Comparison of ENCODE assay signal across 26 mouse cellular contexts in genomic region chr9:50565940-50566339, GRCm38 (mm10). TPM values are rescaled to one million over a fixed set of nuclear protein-coding genes. Genes with fewer than 3 reads are reported as not detected.
"Had no signal": no experiment of that assay in that cellular context is flagged by ENCODE, and none has a peak within 500 bp of the region (broad histone marks: within the 10 kb centered on the region; RNA-seq: fewer than 3 reads in every experiment).

No protein-coding gene starts in this region.

- H3K4me1 ChIP-seq: kidney, embryonic 15.5 days; limb, embryonic 10.5 days; limb, embryonic 13.5 days; midbrain, embryonic 12.5 days; midbrain, embryonic 15.5 days; neural tube, embryonic 12.5 days; neural tube, embryonic 15.5 days; stomach, embryonic 15.5 days had no signal

- H3K27me3 ChIP-seq: kidney, embryonic 15.5 days; limb, embryonic 13.5 days; midbrain, embryonic 12.5 days; midbrain, embryonic 15.5 days; neural tube, embryonic 12.5 days; neural tube, embryonic 15.5 days; stomach, embryonic 15.5 days had no signal

- H3K9ac ChIP-seq: kidney, embryonic 15.5 days; limb, embryonic 13.5 days; liver, embryonic 14.5 days; liver, postnatal 0 days; midbrain, embryonic 12.5 days; midbrain, embryonic 15.5 days; neural tube, embryonic 12.5 days; neural tube, embryonic 15.5 days; stomach, embryonic 15.5 days had no signal

- DNase-seq: kidney, adult 11 months; kidney, adult 8-10 months; kidney, postnatal 10 days; kidney, postnatal 36 days; layer of hippocampus, adult 9-11 months; liver; liver, postnatal 0 days; lung, postnatal 14 days; right cerebral cortex, postnatal 4 days; spleen, adult 18-20 months; thymus, adult 18-20 months; thymus, postnatal 36 days had no signal

- H3K4me2 ChIP-seq: kidney, embryonic 15.5 days; limb, embryonic 13.5 days; midbrain, embryonic 12.5 days; midbrain, embryonic 15.5 days; neural tube, embryonic 12.5 days; neural tube, embryonic 15.5 days; stomach, embryonic 15.5 days had no signal

- ATAC-seq: liver, postnatal 0 days; midbrain, embryonic 15.5 days had no signal

- H3K36me3 ChIP-seq: kidney, embryonic 15.5 days; limb, embryonic 10.5 days; limb, embryonic 13.5 days; midbrain, embryonic 15.5 days; neural tube, embryonic 12.5 days; neural tube, embryonic 15.5 days; stomach, embryonic 15.5 days had no signal

- H3K4me3 ChIP-seq: kidney, embryonic 15.5 days; limb, embryonic 10.5 days; limb, embryonic 13.5 days; midbrain, embryonic 12.5 days; midbrain, embryonic 15.5 days; neural tube, embryonic 12.5 days; neural tube, embryonic 15.5 days; stomach, embryonic 15.5 days had no signal

- H3K9me3 ChIP-seq: kidney, embryonic 15.5 days; limb, embryonic 10.5 days; limb, embryonic 13.5 days; midbrain, embryonic 15.5 days; neural tube, embryonic 12.5 days; neural tube, embryonic 15.5 days; stomach, embryonic 15.5 days had no signal

- H3K27ac ChIP-seq: kidney, embryonic 15.5 days; limb, embryonic 10.5 days; limb, embryonic 13.5 days; liver, embryonic 14.5 days; midbrain, embryonic 12.5 days; midbrain, embryonic 15.5 days; neural tube, embryonic 12.5 days; neural tube, embryonic 15.5 days; stomach, embryonic 15.5 days had no signal

RNA-seq across cellular contexts. Expression of gene Tex12, which starts 4.8 kb away (rescaled TPM):
- total RNA-seq: layer of hippocampus, postnatal 25 days; left cerebral cortex, adult 18-20 months; left cerebral cortex, postnatal 25 days; megakaryocyte progenitor cell, adult 5-6 weeks had no signal
- polyA plus RNA-seq: limb, embryonic 10.5 days; limb, embryonic 13.5 days; liver, embryonic 14.5 days; liver, postnatal 0 days; lung, embryonic 16.5 days; stomach, embryonic 15.5 days had no signal
